Comparison of ENCODE assay signal across 9 mouse cellular contexts in the genomic region with DNA sequence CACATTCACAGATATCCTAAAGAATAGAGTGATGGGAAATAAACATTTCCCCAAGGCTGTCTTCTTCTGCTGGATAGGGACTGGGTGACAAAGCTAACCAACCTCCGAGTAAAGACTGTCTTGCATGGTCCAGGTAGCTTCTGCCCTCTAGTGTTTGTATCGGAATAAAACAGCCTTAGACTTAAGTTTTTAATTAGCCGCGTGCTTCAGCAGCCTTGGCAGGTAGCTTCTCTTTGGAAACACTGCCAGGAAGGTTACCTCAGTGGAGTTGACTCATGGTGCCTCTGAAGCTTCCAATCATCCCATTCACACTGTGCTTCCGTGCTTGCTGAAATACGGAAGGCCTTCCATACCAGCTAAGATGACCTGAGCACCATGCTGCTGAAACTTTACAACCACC.
DNase-seq lines count a peak whose midpoint lies in the region; ATAC-seq and TF ChIP-seq lines count a peak whose summit lies in the region.
"Had no signal": no experiment of that assay in that cellular context is flagged by ENCODE, and none has a peak within 500 bp of the region (broad histone marks: within the 10 kb centered on the region; RNA-seq: fewer than 3 reads in every experiment).

No protein-coding gene starts in this region.

- no peak overlapping the region for H3K27ac ChIP-seq in ES-E14 (ENCODE audit: insufficient read depth, low read depth, low read length, poor library complexity, severe bottlenecking)
- no peak overlapping the region for H3K27ac ChIP-seq in forebrain, embryonic 13.5 days
- no peak overlapping the region for H3K27ac ChIP-seq in neural tube, embryonic 13.5 days (replicated peaks)

- no peaks in the 10 kb centered on the region for H3K27me3 ChIP-seq in forebrain, embryonic 13.5 days
- H3K27me3 ChIP-seq in neural tube, embryonic 13.5 days: peaks cover 5% of the 10 kb centered on the region; the same call in 1 of the 2 replicates

- H3K36me3 ChIP-seq in ES-E14 (ENCODE audit: control insufficient read depth, insufficient read depth, low read length, poor library complexity, severe bottlenecking): no peaks in the 10 kb centered on the region
- H3K36me3 ChIP-seq in forebrain, embryonic 13.5 days (ENCODE audit: poor library complexity, severe bottlenecking): no peaks in the 10 kb centered on the region
- H3K36me3 ChIP-seq in neural tube, embryonic 13.5 days: no peaks in the 10 kb centered on the region

- H3K9me3 ChIP-seq in ES-E14 (ENCODE audit: control insufficient read depth, insufficient read depth, low read depth, low read length): no peaks in the 10 kb centered on the region
- H3K9me3 ChIP-seq in forebrain, embryonic 13.5 days (replicated peaks): no peaks in the 10 kb centered on the region
- H3K9me3 ChIP-seq in neural tube, embryonic 13.5 days: no peaks in the 10 kb centered on the region

- H3K4me3 ChIP-seq in ES-E14 (ENCODE audit: insufficient read depth in 1 of 2, low read depth in 1 of 2, low read length in 2 of 2, poor library complexity in 1 of 2, severe bottlenecking in 1 of 2): no peak overlapping the region
- no peak overlapping the region for H3K4me3 ChIP-seq in forebrain, embryonic 13.5 days
- no peak overlapping the region for H3K4me3 ChIP-seq in neural tube, embryonic 13.5 days
- H3K4me3 ChIP-seq: erythroblast, embryonic 14.5 days had no signal

- intact Hi-C loops in left cerebral cortex, postnatal 4 days (cut with DNase I): loop anchor here (2.0 to 5.0 kb wide), 2 partner anchors 558 to 740 kb away; a partner anchor contains a TSS

- no peak overlapping the region for H3K9ac ChIP-seq in ES-E14 (ENCODE audit: insufficient read depth, low read depth, low read length, poor library complexity, severe bottlenecking)
- H3K9ac ChIP-seq in forebrain, embryonic 13.5 days: no peak overlapping the region
- H3K9ac ChIP-seq in neural tube, embryonic 13.5 days: no peak overlapping the region

- ATAC-seq in forebrain, embryonic 13.5 days: peak; percentile 85
- peak; percentile 56; the same call in 1 of the 2 replicates for ATAC-seq in neural tube, embryonic 13.5 days (ENCODE audit: low read depth)

- 9% methylated on average over 6 of the region's 6 CpGs for WGBS in forebrain, embryonic 13.5 days
- WGBS in neural tube, embryonic 13.5 days: 9% methylated on average over 6 of the region's 6 CpGs

- no peak overlapping the region for H3K4me2 ChIP-seq in forebrain, embryonic 13.5 days
- no peak overlapping the region for H3K4me2 ChIP-seq in neural tube, embryonic 13.5 days

- in situ Hi-C loops in ES-E14 (cut with MboI; ENCODE audit: low sequenced_read_pairs in 2 of 2, unreplicated experiment in 2 of 2): loop anchor here (5.0 to 25.0 kb wide), 2 partner anchors 738 to 748 kb away; no protein-coding TSS in a partner anchor

- no peaks in the 10 kb centered on the region for H3K4me1 ChIP-seq in ES-E14 (ENCODE audit: control insufficient read depth in 2 of 2, insufficient read depth in 2 of 2, low read length in 2 of 2, poor library complexity in 1 of 2)
- H3K4me1 ChIP-seq in forebrain, embryonic 13.5 days: no peaks in the 10 kb centered on the region
- no peaks in the 10 kb centered on the region for H3K4me1 ChIP-seq in neural tube, embryonic 13.5 days (replicated peaks)

- peak; percentile 50 for DNase-seq in left cerebral cortex, adult 11 months (ENCODE audit: low spot score)
- no peak for DNase-seq in left cerebral cortex, postnatal 4 days
- peak; percentile 40 for DNase-seq in ES-E14 (ENCODE audit: low read depth, low spot score)
- peak; percentile 11 for DNase-seq in c-Kit-positive CD71-positive TER-119-negative erythroid progenitor cells, embryonic 14.5 days (ENCODE audit: low read depth)
- peak; percentile 41 to 62 for DNase-seq in kidney, postnatal 36 days
- DNase-seq in right cerebral cortex, postnatal 25 days: no peak

TF ChIP-seq in ES-E14, 5 proteins besides CTCF, POLR2A, EP300 and RAD21:
- TF ChIP-seq MAFK (IDR thresholded peaks at IDR 0.05; ENCODE audit: insufficient read depth, low read depth, low read length) (no peak), ZC3H11A (IDR thresholded peaks at IDR 0.05; ENCODE audit: borderline replicate concordance, low read depth, low read length) (peak; percentile 65; the same call in 1 of the 2 replicates)

Comparison
In these comparisons a context has a peak if more than half of its experiments do, and no peak if none do; other contexts are left out.
1. DNase-seq: peak in left cerebral cortex, adult 11 months (single experiment), ES-E14 (single experiment), c-Kit-positive CD71-positive TER-119-negative erythroid progenitor cells, embryonic 14.5 days (single experiment) and kidney, postnatal 36 days (2 of 2); none in left cerebral cortex, postnatal 4 days (single experiment) and right cerebral cortex, postnatal 25 days (single experiment).